Comparison of ENCODE assay signal across 8 mouse cellular contexts in the genomic region with DNA sequence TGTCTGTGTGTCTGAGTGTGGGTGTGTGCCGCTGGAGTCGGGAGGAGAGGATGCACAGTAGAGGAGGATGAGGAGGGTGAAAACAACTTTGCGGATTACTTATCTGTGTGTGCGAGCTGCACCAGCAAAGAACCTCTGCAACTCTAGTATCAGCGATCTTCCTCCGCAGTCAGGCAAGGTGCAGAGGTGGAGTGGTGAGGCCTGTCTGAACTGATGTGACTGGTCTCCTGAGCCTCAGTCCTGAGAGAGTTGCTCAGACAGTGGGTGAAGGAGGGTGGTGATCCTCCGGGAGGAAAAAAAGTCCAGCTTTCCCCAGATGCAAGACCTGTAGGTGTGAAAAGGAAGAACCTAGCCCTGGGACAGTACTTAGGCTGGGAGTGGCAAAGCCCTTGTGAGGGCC. TPM values are rescaled to one million over a fixed set of nuclear protein-coding genes. Genes with fewer than 3 reads are reported as not detected.
DNase-seq lines count a peak whose midpoint lies in the region; ATAC-seq lines count a peak whose summit lies in the region.

No protein-coding gene starts in this region.

- H3K9ac ChIP-seq in kidney, embryonic 15.5 days, result 0 out of 2 replicates have a peak overlapping the region, but pooled peaks have one; percentile 21
- H3K9ac ChIP-seq in embryonic facial prominence, embryonic 13.5 days, result peak overlapping the region; percentile 59
- peak overlapping the region; percentile 9; the same call in 1 of the 2 replicates for H3K9ac ChIP-seq in intestine, embryonic 16.5 days (ENCODE audit: low read depth, low read length)
- peak overlapping the region; percentile 37 for H3K9ac ChIP-seq in neural tube, embryonic 11.5 days (ENCODE audit: low read length)

- H3K4me2 ChIP-seq in kidney, embryonic 15.5 days, result peak overlapping the region; percentile 81
- H3K4me2 ChIP-seq in embryonic facial prominence, embryonic 13.5 days, result peak overlapping the region; percentile 82
- peak overlapping the region; percentile 69 for H3K4me2 ChIP-seq in intestine, embryonic 16.5 days (ENCODE audit: low read depth, low read length)
- peak overlapping the region; percentile 64 for H3K4me2 ChIP-seq in neural tube, embryonic 11.5 days (ENCODE audit: low read depth)

- H3K27ac ChIP-seq in kidney, embryonic 15.5 days, result no peak overlapping the region
- no peak overlapping the region for H3K27ac ChIP-seq in embryonic facial prominence, embryonic 13.5 days
- H3K27ac ChIP-seq in intestine, embryonic 16.5 days (ENCODE audit: low read length), result no peak overlapping the region
- no peak overlapping the region for H3K27ac ChIP-seq in neural tube, embryonic 11.5 days (ENCODE audit: low read depth, low read length)

- H3K9me3 ChIP-seq in kidney, embryonic 15.5 days (replicated peaks), result no peaks in the 10 kb centered on the region
- H3K9me3 ChIP-seq in embryonic facial prominence, embryonic 13.5 days, result no peaks in the 10 kb centered on the region
- no peaks in the 10 kb centered on the region for H3K9me3 ChIP-seq in intestine, embryonic 16.5 days (ENCODE audit: control insufficient read depth, low read length)
- H3K9me3 ChIP-seq in neural tube, embryonic 11.5 days (ENCODE audit: control insufficient read depth, low read length), result no peaks in the 10 kb centered on the region

- peak overlapping the region; percentile 42 for H3K4me3 ChIP-seq in kidney, embryonic 15.5 days (replicated peaks)
- peak overlapping the region; percentile 45 for H3K4me3 ChIP-seq in embryonic facial prominence, embryonic 13.5 days
- H3K4me3 ChIP-seq in intestine, embryonic 16.5 days (ENCODE audit: low read length), result peak overlapping the region; percentile 44
- peak overlapping the region; percentile 30 for H3K4me3 ChIP-seq in neural tube, embryonic 11.5 days (ENCODE audit: low read depth, low read length)

- WGBS in kidney, embryonic 15.5 days, result 3% methylated on average over 7 of the region's 7 CpGs
- 2% methylated on average over 7 of the region's 7 CpGs for WGBS in embryonic facial prominence, embryonic 13.5 days
- WGBS in intestine, embryonic 16.5 days, result under 1% methylated on average over 7 of the region's 7 CpGs
- WGBS in neural tube, embryonic 11.5 days, result 3% methylated on average over 7 of the region's 7 CpGs

- no peaks in the 10 kb centered on the region for H3K36me3 ChIP-seq in kidney, embryonic 15.5 days
- H3K36me3 ChIP-seq in embryonic facial prominence, embryonic 13.5 days, result no peaks in the 10 kb centered on the region
- no peaks in the 10 kb centered on the region for H3K36me3 ChIP-seq in intestine, embryonic 16.5 days (ENCODE audit: control insufficient read depth, insufficient read depth, low read length)
- H3K36me3 ChIP-seq in neural tube, embryonic 11.5 days (ENCODE audit: control insufficient read depth, insufficient read depth, low read length), result no peaks in the 10 kb centered on the region

- ATAC-seq in kidney, embryonic 15.5 days (replicated peaks; ENCODE audit: low FRiP score), result no peak; the same call in none of the 2 replicates
- no peak for ATAC-seq in embryonic facial prominence, embryonic 13.5 days (ENCODE audit: insufficient number of reproducible peaks, insufficient read depth, low FRiP score, low TSS enrichment, low read depth)
- ATAC-seq in intestine, embryonic 16.5 days, result peak; percentile 46
- peak; percentile 20 for ATAC-seq in neural tube, embryonic 11.5 days (ENCODE audit: insufficient read depth, low FRiP score, low TSS enrichment)

- DNase-seq in kidney, postnatal 25 days, result no peak
- DNase-seq in neural tube, embryonic 11.5 days (ENCODE audit: low spot score), result peak; percentile 12
- no peak for DNase-seq in yolk sac, embryonic 10.5 days (ENCODE audit: low spot score)
- no peak for DNase-seq in B cell, adult 2 months
- DNase-seq in kidney, postnatal 10 days, result no peak

- H3K27me3 ChIP-seq in kidney, embryonic 15.5 days, result peaks cover 51% of the 10 kb centered on the region
- H3K27me3 ChIP-seq in embryonic facial prominence, embryonic 13.5 days, result peaks cover 42% of the 10 kb centered on the region
- peaks cover 16% of the 10 kb centered on the region for H3K27me3 ChIP-seq in intestine, embryonic 16.5 days (replicated peaks; ENCODE audit: control insufficient read depth, insufficient read depth, low read length)
- H3K27me3 ChIP-seq in neural tube, embryonic 11.5 days (ENCODE audit: control insufficient read depth, insufficient read depth, low read length), result peaks cover 6% of the 10 kb centered on the region; the same call in 1 of the 2 replicates

- peaks cover 14% of the 10 kb centered on the region for H3K4me1 ChIP-seq in kidney, embryonic 15.5 days
- H3K4me1 ChIP-seq in embryonic facial prominence, embryonic 13.5 days, result peaks cover 15% of the 10 kb centered on the region
- H3K4me1 ChIP-seq in intestine, embryonic 16.5 days (ENCODE audit: control insufficient read depth, insufficient read depth, low read length), result peaks cover 8% of the 10 kb centered on the region
- H3K4me1 ChIP-seq in neural tube, embryonic 11.5 days (ENCODE audit: control insufficient read depth, insufficient read depth, low read length), result peaks cover 7% of the 10 kb centered on the region; the same call in 1 of the 2 replicates

RNA-seq across cellular contexts. Expression of gene Prune2, which starts 0.4 kb away (rescaled TPM):
- 1.0 and 1.5 TPM in 2 replicates for polyA plus RNA-seq in kidney, embryonic 15.5 days (2015; fragmentation: Nextera tagmentation; extraction: Ambion mirVana)
- 1.7 TPM in 2 replicates for polyA plus RNA-seq in embryonic facial prominence, embryonic 13.5 days (2015; fragmentation: Nextera tagmentation; extraction: Ambion mirVana)
- polyA plus RNA-seq in intestine, embryonic 16.5 days (2015; fragmentation: Nextera tagmentation; extraction: Ambion mirVana), result 1.4 and 1.6 TPM in 2 replicates
- 2.5 and 2.6 TPM in 2 replicates for polyA plus RNA-seq in neural tube, embryonic 11.5 days (2014; fragmentation: Nextera tagmentation; extraction: Ambion mirVana)

Comparison
In these comparisons a context has a peak if more than half of its experiments do, and no peak if none do; other contexts are left out.
1. ATAC-seq: peak in intestine, embryonic 16.5 days (single experiment) and neural tube, embryonic 11.5 days (single experiment); none in kidney, embryonic 15.5 days (single experiment) and embryonic facial prominence, embryonic 13.5 days (single experiment).
2. H3K9ac ChIP-seq: peak in every context shown above with its lines; median percentile 59 in embryonic facial prominence, embryonic 13.5 days; 37 in neural tube, embryonic 11.5 days; 21 in kidney, embryonic 15.5 days; 9 in intestine, embryonic 16.5 days.
3. Peak in every context shown above with its lines, with median percentiles within 50 percentile points of each other: H3K4me2 ChIP-seq and H3K4me3 ChIP-seq.